Mouse (Mus musculus) CH12.LX (cell line): Measurements from ENCODE around the gene Sbno1. TPM values are rescaled to one million over a fixed set of nuclear protein-coding genes. Genes with fewer than 3 reads are reported as not detected.
"Not testable (repeated sequence)": the region's sequence is repeated elsewhere in the genome, so short reads cannot be mapped to it uniquely, and the experiment has no call there.

Source experiments
- DNase-seq: peaks from one replicate; pipeline ENCODE4 v3.0.0-alpha.2; 2013; ENCODE audit errors: extremely low read depth
- H3K27ac ChIP-seq: 2 replicates; pipeline ENCODE4 v1.5.1; 2012; ENCODE audit warnings: low read depth, mild to moderate bottlenecking, control low read depth, moderate library complexity; ENCODE audit not compliant: insufficient read depth
- H3K27me3 ChIP-seq: replicated peaks from 2 replicates; pipeline ENCODE3; 2012; ENCODE audit warnings: inconsistent platforms
- H3K36me3 ChIP-seq, 2 experiments: replicated peaks in 1 of 2; 2 replicates each; pipeline versions ENCODE3 to v1.6.1; 2012; ENCODE audit warnings: inconsistent platforms in 1 of 2, low read length in 1 of 2, mild to moderate bottlenecking in 1 of 2, mixed read lengths in 1 of 2, moderate library complexity in 1 of 2; ENCODE audit not compliant: control insufficient read depth in 1 of 2, insufficient read depth in 1 of 2
- H3K4me1 ChIP-seq, 2 experiments: 2 replicates each; pipeline ENCODE4 v1.6.1; 2012; ENCODE audit warnings: inconsistent platforms in 1 of 2, moderate library complexity in 1 of 2; ENCODE audit not compliant: insufficient read depth in 2 of 2, control insufficient read depth in 1 of 2
- H3K4me2 ChIP-seq: 2 replicates; pipeline ENCODE4 v1.6.1; 2012; ENCODE audit warnings: low read depth, mild to moderate bottlenecking, control low read depth; ENCODE audit not compliant: poor library complexity, insufficient read depth, severe bottlenecking
- H3K4me3 ChIP-seq, 3 experiments: fragments of 150-350 bp in 1 of 3; sonication (generic) in 1 of 3; replicated peaks in 1 of 3; 2 replicates each; pipeline versions ENCODE3 to v1.5.1; 2011 to 2012; ENCODE audit warnings: low read depth in 2 of 3, low read length in 2 of 3, mild to moderate bottlenecking in 2 of 3, moderate library complexity in 2 of 3, control low read depth in 1 of 3, improper control_type of control experiment in 1 of 3, inconsistent platforms in 1 of 3, mixed read lengths in 1 of 3; ENCODE audit not compliant: poor library complexity in 1 of 3
- H3K79me2 ChIP-seq: replicated peaks from 2 replicates; pipeline ENCODE4 v1.6.1; 2012; ENCODE audit warnings: mild to moderate bottlenecking, moderate library complexity; ENCODE audit not compliant: control insufficient read depth, poor library complexity, insufficient read depth, severe bottlenecking; ENCODE audit errors: extremely low read depth
- H3K9ac ChIP-seq: 2 replicates; pipeline ENCODE4 v1.6.1; 2012; ENCODE audit warnings: low read depth, mild to moderate bottlenecking, control low read depth, moderate library complexity; ENCODE audit not compliant: insufficient read depth
- H3K9me3 ChIP-seq: replicated peaks from 2 replicates; pipeline ENCODE3; 2012; ENCODE audit warnings: low read length, inconsistent platforms, mixed read lengths
- CTCF ChIP-seq, 2 experiments: IDR thresholded peaks in 1 of 2; conservative IDR thresholded peaks in 1 of 2; 2 replicates each; pipeline ENCODE4 v1.5.1; 2011 to 2012; ENCODE audit warnings: low read depth in 2 of 2, low read length in 2 of 2, improper control_type of control experiment in 1 of 2, inconsistent platforms in 1 of 2, mild to moderate bottlenecking in 1 of 2, moderate library complexity in 1 of 2
- KAT2A ChIP-seq: IDR thresholded peaks from 2 replicates; pipeline ENCODE4 v1.6.1; 2012; ENCODE audit warnings: low read length, improper control_type of control experiment, inconsistent platforms; ENCODE audit not compliant: insufficient replicate concordance
- MYC ChIP-seq: IDR thresholded peaks from 2 replicates; pipeline ENCODE4 v1.6.1; 2011; ENCODE audit warnings: low read depth, mild to moderate bottlenecking, improper control_type of control experiment, low read length
- NELFE ChIP-seq: IDR thresholded peaks from 2 replicates; pipeline ENCODE4 v1.6.1; 2011; ENCODE audit warnings: low read depth, low read length, improper control_type of control experiment
- SMC3 ChIP-seq: IDR thresholded peaks from 2 replicates; pipeline ENCODE4 v1.6.1; 2011; ENCODE audit warnings: low read depth, low read length, improper control_type of control experiment
- UBTF ChIP-seq: IDR thresholded peaks from 2 replicates; pipeline ENCODE4 v1.6.1; 2012; ENCODE audit warnings: low read depth, mild to moderate bottlenecking, inconsistent platforms, low read length, improper control_type of control experiment, moderate library complexity
- ZNF384 ChIP-seq: IDR thresholded peaks from 2 replicates; pipeline ENCODE4 v1.6.1; 2012; ENCODE audit warnings: low read depth, low read length, improper control_type of control experiment, inconsistent platforms
- dilution Hi-C: fragments of 300-500 bp; cut with MboI; formaldehyde crosslinking; loops from 2 replicates; pipeline ENCODE4 v1.14.3; 2020; ENCODE audit warnings: low sequenced_read_pairs; ENCODE audit not compliant: extremely low pct_unique_long_range_greater_than_20kb, extremely low pct_ligation_motif_present
- in situ Hi-C: fragments of 300-500 bp; cut with MboI; formaldehyde crosslinking; loops from 3 replicates; pipeline ENCODE4 v1.14.3; 2019; ENCODE audit warnings: low sequenced_read_pairs, low pct_ligation_motif_present, low pct_unique_long_range_greater_than_20kb, mixed read lengths
- polyA plus RNA-seq: library from polyadenylated mRNA; unstranded; fragments of >175 nt; gene quantifications from 2 replicates; pipeline ENCODE4 v1.2.1, GENCODE M21; 2012; ENCODE audit warnings: low read depth; ENCODE audit not compliant: insufficient read length
- total RNA-seq, 2 experiments: library from RNA; depleted of rRNA; stranded (reverse); fragments of 300-350 nt in 1 of 2; fragments of >200 nt in 1 of 2; gene quantifications; 2 replicates each; pipeline ENCODE4 v1.2.3; 2012 to 2014

Gene Sbno1
- total and polyA plus RNA-seq, 3 experiments = 35.0 to 48.5 (median 38.3) TPM

DNA sequence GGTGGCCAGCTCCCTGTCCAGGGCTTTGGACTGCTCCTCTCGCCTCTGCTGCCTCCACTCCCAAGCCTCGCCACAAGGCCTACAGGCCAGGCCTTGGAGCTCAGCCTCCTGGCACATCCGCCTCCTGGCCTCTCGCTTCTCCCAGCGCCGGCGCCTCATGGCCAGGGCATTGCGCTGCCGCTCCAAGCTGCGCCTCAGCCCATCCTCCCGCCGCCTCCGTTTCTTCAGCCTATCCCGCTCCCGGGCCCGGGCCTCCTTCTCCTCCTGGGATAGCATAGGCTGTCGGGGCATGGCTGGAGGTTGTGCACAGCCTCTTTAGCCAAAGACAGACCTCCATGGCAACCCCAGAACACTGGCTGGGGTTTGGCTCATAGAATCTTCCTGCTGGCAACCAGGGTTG is 76.6 kb downstream of the Sbno1 start:
- no peak overlapping the region for H3K4me3 ChIP-seq
- no peak overlapping the region for H3K9ac ChIP-seq
- H3K27ac ChIP-seq = no peak overlapping the region
- peaks cover 31% of the 10 kb centered on the region for H3K79me2 ChIP-seq
- in situ Hi-C loops (no loop called here), dilution Hi-C loops (no loop called here)
- TF ChIP-seq KAT2A (no peak), ZNF384 (no peak), NELFE (no peak)
- peaks cover 17 to 24% of the 10 kb centered on the region in 2 experiments for H3K4me1 ChIP-seq
- H3K27me3 ChIP-seq = no peaks in the 10 kb centered on the region
- no peaks in the 10 kb centered on the region for H3K9me3 ChIP-seq
- peaks cover 34 to 54% of the 10 kb centered on the region in 2 experiments for H3K36me3 ChIP-seq
- H3K4me2 ChIP-seq = no peak overlapping the region
- DNase-seq = no peak

DNA sequence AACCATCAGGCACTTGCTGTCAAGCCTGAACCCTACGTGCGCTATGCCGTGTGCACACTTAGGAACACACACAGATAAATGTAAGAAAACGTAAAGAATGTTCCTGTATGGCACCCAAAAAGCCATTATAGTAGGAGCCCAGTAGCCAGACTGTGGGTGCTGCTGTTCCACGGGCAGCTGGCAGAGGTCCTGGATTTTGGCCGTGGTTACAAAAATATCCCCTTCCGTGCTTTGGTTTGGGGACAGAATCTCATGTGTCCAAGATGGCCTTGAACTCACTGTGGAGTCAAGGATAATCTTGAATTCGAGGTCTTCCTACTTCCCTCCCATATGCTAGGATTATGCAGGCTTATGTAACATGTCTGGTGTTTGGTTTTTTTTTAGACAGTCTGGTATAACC is 82.9 kb downstream of the Sbno1 start:
- Histone ChIP-seq H3K79me2 (no peaks in the 10 kb centered on the region), H3K36me3 (peaks cover 16 to 50% of the 10 kb centered on the region in 2 experiments), H3K9ac (no peak overlapping the region), H3K4me3 (no peak overlapping the region), H3K27ac (no peak overlapping the region), H3K9me3 (no peaks in the 10 kb centered on the region), H3K27me3 (no peaks in the 10 kb centered on the region), H3K4me2 (no peak overlapping the region), H3K4me1 (peaks cover 10 to 17% of the 10 kb centered on the region in 2 experiments)
- TF ChIP-seq UBTF = no peak
- TF ChIP-seq MYC = no peak
- dilution Hi-C loops (no loop called here), in situ Hi-C loops (no loop called here)
- DNase-seq = no peak

DNA sequence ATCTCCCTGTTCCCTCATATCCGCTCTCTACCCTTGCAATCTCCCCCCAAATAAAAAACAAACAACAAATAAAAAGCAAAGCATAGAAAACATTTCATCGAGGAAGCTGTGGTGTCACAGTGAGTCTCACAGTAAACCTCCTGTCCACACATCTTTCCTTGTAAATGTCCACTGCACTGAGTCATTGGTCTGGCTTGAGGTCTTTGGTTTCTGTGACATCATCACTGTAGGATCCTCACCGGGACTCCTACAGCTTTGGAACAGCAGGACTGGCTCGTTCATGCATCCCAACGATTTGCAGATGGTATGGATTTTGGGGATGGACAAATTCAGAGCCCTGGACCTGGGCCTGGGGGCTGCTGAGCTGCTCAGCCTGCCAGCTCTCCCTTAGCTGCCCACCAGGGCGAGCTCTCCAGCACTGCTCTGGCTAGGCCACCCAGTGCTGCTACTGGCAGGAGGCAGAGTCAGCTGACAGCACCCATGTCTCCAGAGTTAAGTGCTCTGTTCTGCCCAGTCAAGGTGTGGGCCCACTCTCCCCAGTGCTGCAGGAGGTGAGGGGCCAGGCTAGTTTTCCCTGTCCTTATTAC is 84.0 kb downstream of the Sbno1 start:
- H3K9ac ChIP-seq, in situ Hi-C loops, dilution Hi-C loops, DNase-seq, H3K4me3 ChIP-seq, H3K27ac ChIP-seq, H3K27me3 ChIP-seq, H3K4me2 ChIP-seq, H3K9me3 ChIP-seq, H3K79me2 ChIP-seq: not testable (repeated sequence)
- Histone ChIP-seq H3K36me3 (peaks cover 14 to 48% of the 10 kb centered on the region in 2 experiments), H3K4me1 (peaks cover 10 to 17% of the 10 kb centered on the region in 2 experiments)
- TF ChIP-seq CTCF (conservative IDR thresholded peaks at IDR 0.05 in 1 of 2, IDR thresholded peaks at IDR 0.05 in 1 of 2; ENCODE audit: low read depth in 2 of 2, low read length in 2 of 2) (peak in 1 of 2 experiments; percentile 41; a peak in 2 of 4 replicates), SMC3 (0 out of 2 replicates have a peak, but pooled peaks have one; percentile 15)
